Mouse (Mus musculus) splenic B cell, adult 2 months (primary cell): ENCODE measurements around the gene Tesk1.

Experiments used
- DNase-seq: peaks from one replicate; pipeline ENCODE4 v3.0.0-alpha.2; 2011; ENCODE audit warnings: low read depth, low spot score
- H3K27me3 ChIP-seq: 2 replicates; pipeline ENCODE4 v1.6.1; 2012; ENCODE audit warnings: mild to moderate bottlenecking, low read length, moderate library complexity, mixed read lengths; ENCODE audit not compliant: control insufficient read depth, poor library complexity, insufficient read depth, severe bottlenecking
- H3K36me3 ChIP-seq: 2 replicates; pipeline ENCODE4 v1.6.1; 2012; ENCODE audit warnings: mild to moderate bottlenecking, low read length, moderate library complexity, mixed read lengths; ENCODE audit not compliant: control insufficient read depth, poor library complexity, insufficient read depth, severe bottlenecking

Gene Tesk1

GRCm38 (mm10) chr4:43456470-43456869 lies 14.7 kb downstream of the Tesk1 start:
- DNase-seq, result peak; percentile 83
- Histone ChIP-seq H3K36me3 (peaks cover 1% of the 10 kb centered on the region; the same call in 1 of the 2 replicates), H3K27me3 (no peaks in the 10 kb centered on the region)

GRCm38 (mm10) chr4:43457124-43457523 lies 15.4 kb downstream of the Tesk1 start:
- Histone ChIP-seq H3K27me3 (no peaks in the 10 kb centered on the region), H3K36me3 (0 out of 2 replicates have a peak, but pooled peaks cover 1% of the 10 kb centered on the region)
- peak; percentile 78 for DNase-seq

- DNase-seq, result no peak
- H3K36me3 ChIP-seq, result no peaks in the 10 kb centered on the region
- no peaks in the 10 kb centered on the region for H3K27me3 ChIP-seq
Measured at GRCm38 (mm10) chr4:43463102-43463501, 21.4 kb downstream of the Tesk1 start.

- no peaks in the 10 kb centered on the region for H3K27me3 ChIP-seq
- H3K36me3 ChIP-seq, result no peaks in the 10 kb centered on the region
- DNase-seq, result peak; percentile 47
Measured at GRCm38 (mm10) chr4:43465935-43466334, 24.2 kb downstream of the Tesk1 start.

- DNase-seq, result peak; percentile 73
- Histone ChIP-seq H3K36me3 (no peaks in the 10 kb centered on the region), H3K27me3 (no peaks in the 10 kb centered on the region)
Measured at GRCm38 (mm10) chr4:43466872-43467271, 25.1 kb downstream of the Tesk1 start.

- H3K36me3 ChIP-seq, result no peaks in the 10 kb centered on the region
- DNase-seq, result peak; percentile 66
Measured at GRCm38 (mm10) chr4:43470301-43470700, 28.6 kb downstream of the Tesk1 start.

GRCm38 (mm10) chr4:43473636-43474035 lies 31.9 kb downstream of the Tesk1 start:
- Histone ChIP-seq H3K27me3 (no peaks in the 10 kb centered on the region), H3K36me3 (no peaks in the 10 kb centered on the region)
- peak; percentile 74 for DNase-seq

More at GRCm38 (mm10) chr4:43470301-43470700, 28.6 kb downstream of the Tesk1 start:
- H3K27me3 ChIP-seq, result no peaks in the 10 kb centered on the region

- Histone ChIP-seq H3K36me3 (no peaks in the 10 kb centered on the region), H3K27me3 (no peaks in the 10 kb centered on the region)
- peak; percentile 79 for DNase-seq
Measured at GRCm38 (mm10) chr4:43476604-43477003, 34.9 kb downstream of the Tesk1 start.

GRCm38 (mm10) chr4:43477857-43478533 lies 36.3 kb downstream of the Tesk1 start:
- H3K27me3 ChIP-seq, result no peaks in the 10 kb centered on the region
- DNase-seq, result peak; percentile 97
- no peaks in the 10 kb centered on the region for H3K36me3 ChIP-seq

- H3K27me3 ChIP-seq, result no peaks in the 10 kb centered on the region
- no peak for DNase-seq
- H3K36me3 ChIP-seq, result no peaks in the 10 kb centered on the region
Measured at GRCm38 (mm10) chr4:43478534-43478858, 36.8 kb downstream of the Tesk1 start.

- DNase-seq, result peak; percentile 87
- H3K36me3 ChIP-seq, result no peaks in the 10 kb centered on the region
- H3K27me3 ChIP-seq, result no peaks in the 10 kb centered on the region
Measured at GRCm38 (mm10) chr4:43478906-43479832, 37.4 kb downstream of the Tesk1 start.

- Histone ChIP-seq H3K27me3 (no peaks in the 10 kb centered on the region), H3K36me3 (no peaks in the 10 kb centered on the region)
- no peak for DNase-seq
Measured at GRCm38 (mm10) chr4:43480985-43481384, 39.2 kb downstream of the Tesk1 start.

GRCm38 (mm10) chr4:43481894-43482456 lies 40.2 kb downstream of the Tesk1 start:
- Histone ChIP-seq H3K36me3 (no peaks in the 10 kb centered on the region), H3K27me3 (no peaks in the 10 kb centered on the region)
- peak; percentile 71 for DNase-seq

- no peaks in the 10 kb centered on the region for H3K36me3 ChIP-seq
- H3K27me3 ChIP-seq, result no peaks in the 10 kb centered on the region
- no peak for DNase-seq
Measured at GRCm38 (mm10) chr4:43482591-43482990, 40.9 kb downstream of the Tesk1 start.

- DNase-seq, result peak; percentile 55
- Histone ChIP-seq H3K27me3 (no peaks in the 10 kb centered on the region), H3K36me3 (no peaks in the 10 kb centered on the region)
Measured at GRCm38 (mm10) chr4:43483535-43484091, 41.9 kb downstream of the Tesk1 start, which contains the start of gene Sit1. Sit1 (minus strand) TSS chr4:43483734.
